Mouse (Mus musculus) liver, embryonic 13.5 days (tissue): ENCODE results near the gene Tmem120b. TPM values are rescaled to one million over a fixed set of nuclear protein-coding genes. Genes with fewer than 3 reads are reported as not detected.
A peak's percentile ranks its signal among the peaks of the same experiment; 100 is the strongest.

Experiments used
- ATAC-seq: fragments of 200-750 bp; cut with Nextera tagmentation; 2 replicates; pipeline ENCODE4 v1.8.0; 2017; ENCODE audit warnings: low read depth, mild to moderate bottlenecking, moderate number of reproducible peaks, moderate library complexity
- DNase-seq: peaks from one replicate; pipeline ENCODE4 v3.0.0; 2022
- H3K27ac ChIP-seq: fragments of 300-500 bp; sonication (generic); 2 replicates; pipeline ENCODE4 v1.5.1; 2015; ENCODE audit warnings: moderate library complexity, mild to moderate bottlenecking, inconsistent platforms
- H3K27me3 ChIP-seq: fragments of 300-500 bp; sonication (generic); 2 replicates; pipeline ENCODE4 v1.6.1; 2015; ENCODE audit warnings: mild to moderate bottlenecking, inconsistent platforms
- H3K36me3 ChIP-seq: fragments of 300-500 bp; sonication (generic); 2 replicates; pipeline ENCODE4 v1.6.1; 2015; ENCODE audit warnings: mild to moderate bottlenecking, inconsistent platforms
- H3K4me1 ChIP-seq: fragments of 300-500 bp; sonication (generic); replicated peaks from 2 replicates; pipeline ENCODE4 v1.6.1; 2015; ENCODE audit warnings: inconsistent platforms
- H3K4me2 ChIP-seq: fragments of 300-500 bp; sonication (generic); 2 replicates; pipeline ENCODE4 v1.6.1; 2015; ENCODE audit warnings: inconsistent platforms, mild to moderate bottlenecking, moderate library complexity
- H3K4me3 ChIP-seq: fragments of 300-500 bp; sonication (generic); replicated peaks from 2 replicates; pipeline ENCODE4 v1.5.1; 2015; ENCODE audit warnings: mild to moderate bottlenecking, inconsistent platforms
- H3K9ac ChIP-seq: fragments of 300-500 bp; sonication (generic); 2 replicates; pipeline ENCODE4 v1.6.1; 2015; ENCODE audit warnings: mild to moderate bottlenecking, inconsistent platforms
- H3K9me3 ChIP-seq: fragments of 300-500 bp; sonication (generic); replicated peaks from 2 replicates; pipeline ENCODE4 v1.6.1; 2016; ENCODE audit warnings: inconsistent platforms
- WGBS: fragments of 180-500 bp; shearing (Covaris S2); methylation state at CpG from one replicate; pipeline ENCODE4 v1.1.7; 2015; ENCODE audit not compliant: insufficient replicate concordance; 5-methylcytosine and 5-hydroxymethylcytosine counted together
- polyA plus RNA-seq: library from polyadenylated mRNA; unstranded; fragments of >200 nt; fragmentation: Nextera tagmentation; extraction: Ambion mirVana; gene quantifications from 2 replicates; pipeline ENCODE4 v1.2.1, GENCODE M21; 2015

Tmem120b gene
- polyA plus RNA-seq, 1 experiment from 2014 or later: 24.2 TPM

DNA sequence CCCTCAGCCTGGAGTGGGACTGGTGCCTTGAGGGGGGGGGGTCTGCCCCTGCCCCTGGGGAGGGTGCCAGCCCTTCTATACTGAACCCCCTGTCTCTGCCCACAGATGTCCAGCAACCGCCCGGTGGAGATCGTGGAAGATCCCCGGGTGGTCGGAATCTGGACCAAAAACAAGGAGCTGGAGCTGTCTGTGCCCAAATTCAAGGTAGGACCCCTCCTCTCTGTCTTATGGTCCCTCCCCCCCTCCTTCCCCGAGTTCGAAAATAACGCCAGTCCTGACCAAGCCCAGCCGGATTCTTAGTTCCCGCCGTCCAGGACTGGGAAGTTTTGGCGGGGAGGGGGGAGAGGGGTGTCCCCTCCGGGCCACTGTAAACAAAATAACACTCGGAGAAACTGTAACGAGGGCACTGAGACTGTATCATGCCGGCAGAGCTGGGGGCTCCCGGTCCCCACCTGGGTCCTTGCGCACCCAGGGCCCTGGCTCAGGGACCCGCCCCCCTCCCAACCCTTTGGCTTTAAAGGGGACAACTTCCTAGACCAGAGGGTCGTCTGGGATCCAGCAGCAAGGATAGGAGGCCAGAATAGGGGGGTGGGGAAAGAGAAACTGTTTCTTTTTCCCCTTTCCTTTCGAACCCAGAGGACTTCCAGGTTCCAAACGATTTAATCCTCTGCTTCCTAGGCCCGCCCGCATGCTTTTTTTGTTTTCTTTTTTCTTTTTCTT lies 75.2 kb downstream of the Tmem120b start:
- Histone ChIP-seq H3K27ac (peak overlapping the region; percentile 99), H3K27me3 (no peaks in the 10 kb centered on the region), H3K4me2 (peak overlapping the region; percentile 100), H3K36me3 (peaks cover 42% of the 10 kb centered on the region), H3K4me3 (peak overlapping the region; percentile 96), H3K4me1 (peaks cover 70% of the 10 kb centered on the region), H3K9me3 (no peaks in the 10 kb centered on the region), H3K9ac (peak overlapping the region; percentile 100)
- DNase-seq: no peak
- 3% methylated on average over 24 of the region's 24 CpGs for WGBS
- ATAC-seq: no peak

GRCm38 (mm10) chr5:123143971-123144745 lies 75.9 kb downstream of the Tmem120b start:
- H3K4me1 ChIP-seq: peaks cover 72% of the 10 kb centered on the region

DNA sequence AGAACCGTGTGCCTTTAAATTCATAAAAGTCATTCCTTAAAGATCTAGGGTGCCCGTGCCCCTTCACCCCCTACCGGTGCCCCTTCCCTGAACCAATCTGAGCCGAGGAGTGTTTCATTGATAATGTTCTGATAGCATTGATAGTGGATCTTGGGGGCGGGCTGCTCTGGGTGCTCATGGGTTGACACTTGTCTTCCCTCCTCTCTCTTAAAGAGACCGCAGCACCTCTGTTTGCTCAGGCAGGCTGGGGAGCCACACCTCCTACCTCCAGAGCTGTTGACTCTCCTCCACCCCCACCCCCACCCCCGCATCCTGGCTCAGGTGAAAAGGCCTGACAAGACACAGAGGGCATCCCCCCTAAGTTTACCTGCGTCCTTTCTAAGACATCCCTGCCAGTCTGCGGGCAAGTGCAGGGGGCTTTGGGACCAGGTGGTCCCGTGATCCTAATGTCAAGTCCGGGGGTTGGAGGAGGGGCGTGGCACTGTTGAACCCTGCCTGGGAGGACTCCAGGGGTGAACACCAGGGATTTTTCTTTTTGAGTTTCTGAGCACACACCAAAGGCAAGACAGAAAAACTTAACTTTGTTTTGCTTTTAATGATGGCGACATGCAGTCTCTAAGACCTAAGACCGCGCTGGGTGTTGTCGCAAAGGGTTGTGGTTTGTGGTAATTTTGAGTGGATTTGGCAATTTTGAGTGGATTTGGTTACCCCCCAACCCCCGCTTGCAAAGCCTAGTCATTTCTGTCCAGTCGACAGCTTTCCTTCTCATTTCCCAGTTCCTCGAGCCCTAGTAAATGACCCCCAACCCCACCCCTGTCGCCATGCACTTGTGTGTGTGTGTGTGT lies 76.8 kb downstream of the Tmem120b start:
- no peaks in the 10 kb centered on the region for H3K27me3 ChIP-seq
- 38% methylated on average over 20 of the region's 20 CpGs for WGBS
- H3K36me3 ChIP-seq: peaks cover 53% of the 10 kb centered on the region
- H3K4me2 ChIP-seq: peak overlapping the region; percentile 100
- ATAC-seq: no peak
- H3K4me3 ChIP-seq: peak overlapping the region; percentile 96
- peak overlapping the region; percentile 99 for H3K27ac ChIP-seq
- no peaks in the 10 kb centered on the region for H3K9me3 ChIP-seq
- DNase-seq: no peak
- H3K9ac ChIP-seq: peak overlapping the region; percentile 100
- peaks cover 72% of the 10 kb centered on the region for H3K4me1 ChIP-seq

More at GRCm38 (mm10) chr5:123143971-123144745, 75.9 kb downstream of the Tmem120b start:
- peak overlapping the region; percentile 100 for H3K4me2 ChIP-seq
- peaks cover 49% of the 10 kb centered on the region for H3K36me3 ChIP-seq
- peak overlapping the region; percentile 100 for H3K9ac ChIP-seq
- no peaks in the 10 kb centered on the region for H3K9me3 ChIP-seq
- 11% methylated on average over 17 of the region's 17 CpGs for WGBS
- no peak for DNase-seq
- no peaks in the 10 kb centered on the region for H3K27me3 ChIP-seq
- peak overlapping the region; percentile 99 for H3K27ac ChIP-seq
- no peak for ATAC-seq
- H3K4me3 ChIP-seq: peak overlapping the region; percentile 96

DNA sequence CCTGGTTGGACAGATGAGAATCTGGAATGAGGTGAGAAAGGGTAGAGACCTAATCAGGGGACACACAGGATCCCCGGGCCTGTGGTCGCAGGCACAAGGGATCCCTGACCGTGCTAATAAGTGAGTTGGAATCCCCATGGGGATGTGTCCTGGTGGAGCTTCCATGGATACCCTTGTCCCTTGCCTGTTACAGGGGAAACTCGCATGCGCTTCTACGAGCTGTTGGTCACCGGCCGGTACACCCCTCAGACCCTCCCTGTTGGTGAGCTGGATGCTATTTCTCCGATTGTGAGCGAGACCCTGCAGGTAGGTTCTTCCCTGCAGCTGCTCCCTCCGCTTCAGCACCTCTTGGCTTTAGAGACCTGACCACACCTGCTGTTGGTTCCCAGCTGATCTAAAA lies 78.1 kb downstream of the Tmem120b start:
- ATAC-seq (no peak), DNase-seq (no peak)
- peaks cover 67% of the 10 kb centered on the region for H3K36me3 ChIP-seq
- H3K27ac ChIP-seq: peak overlapping the region; percentile 62; the same call in 1 of the 2 replicates
- peaks cover 84% of the 10 kb centered on the region for H3K4me1 ChIP-seq
- 0 out of 2 replicates have a peak overlapping the region, but pooled peaks have one; percentile 100 for H3K9ac ChIP-seq
- no peaks in the 10 kb centered on the region for H3K9me3 ChIP-seq
- peak overlapping the region; percentile 100; the same call in 1 of the 2 replicates for H3K4me2 ChIP-seq
- no peak overlapping the region for H3K4me3 ChIP-seq
- 84% methylated on average over 11 of the region's 11 CpGs for WGBS
- no peaks in the 10 kb centered on the region for H3K27me3 ChIP-seq

DNA sequence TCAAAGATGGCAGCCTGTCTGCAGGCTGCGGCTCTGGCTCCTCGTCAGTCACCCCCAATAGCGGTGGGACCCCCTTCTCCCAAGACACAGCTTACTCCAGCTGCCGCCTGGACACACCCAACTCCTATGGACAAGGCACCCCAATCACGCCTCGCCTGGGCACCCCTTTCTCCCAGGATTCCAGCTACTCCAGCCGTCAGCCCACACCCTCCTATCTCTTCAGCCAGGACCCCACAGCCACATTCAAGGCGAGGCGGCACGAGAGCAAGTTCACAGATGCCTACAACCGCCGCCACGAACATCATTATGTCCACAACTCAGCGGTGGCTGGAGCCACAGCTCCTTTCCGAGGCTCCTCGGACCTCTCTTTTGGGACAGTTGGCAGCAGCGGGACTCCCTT lies 79.4 kb downstream of the Tmem120b start:
- no peak for DNase-seq
- no peaks in the 10 kb centered on the region for H3K9me3 ChIP-seq
- H3K36me3 ChIP-seq: peaks cover 79% of the 10 kb centered on the region
- whole genome bisulfite sequencing: 79% methylated on average over 17 of the region's 17 CpGs
- no peak overlapping the region for H3K4me2 ChIP-seq
- H3K4me1 ChIP-seq: peaks cover 95% of the 10 kb centered on the region
- ATAC-seq: no peak
- no peak overlapping the region for H3K4me3 ChIP-seq
- H3K9ac ChIP-seq: no peak overlapping the region; the same call in 1 of the 2 replicates
- H3K27me3 ChIP-seq: no peaks in the 10 kb centered on the region
- 0 out of 2 replicates have a peak overlapping the region, but pooled peaks have one; percentile 62 for H3K27ac ChIP-seq

- Histone ChIP-seq H3K4me3 (peak overlapping the region; percentile 4; the same call in 1 of the 2 replicates), H3K27ac (peak overlapping the region; percentile 75), H3K4me2 (0 out of 2 replicates have a peak overlapping the region, but pooled peaks have one; percentile 77), H3K9ac (0 out of 2 replicates have a peak overlapping the region, but pooled peaks have one; percentile 16), H3K36me3 (peaks cover 85% of the 10 kb centered on the region), H3K4me1 (peaks cover 96% of the 10 kb centered on the region), H3K27me3 (no peaks in the 10 kb centered on the region), H3K9me3 (no peaks in the 10 kb centered on the region)
- 87% methylated on average over 25 of the region's 25 CpGs for WGBS
- ATAC-seq: no peak
- DNase-seq: no peak
These were observed 80.0 kb downstream of the Tmem120b start for GRCm38 (mm10) chr5:123148073-123148722.

DNA sequence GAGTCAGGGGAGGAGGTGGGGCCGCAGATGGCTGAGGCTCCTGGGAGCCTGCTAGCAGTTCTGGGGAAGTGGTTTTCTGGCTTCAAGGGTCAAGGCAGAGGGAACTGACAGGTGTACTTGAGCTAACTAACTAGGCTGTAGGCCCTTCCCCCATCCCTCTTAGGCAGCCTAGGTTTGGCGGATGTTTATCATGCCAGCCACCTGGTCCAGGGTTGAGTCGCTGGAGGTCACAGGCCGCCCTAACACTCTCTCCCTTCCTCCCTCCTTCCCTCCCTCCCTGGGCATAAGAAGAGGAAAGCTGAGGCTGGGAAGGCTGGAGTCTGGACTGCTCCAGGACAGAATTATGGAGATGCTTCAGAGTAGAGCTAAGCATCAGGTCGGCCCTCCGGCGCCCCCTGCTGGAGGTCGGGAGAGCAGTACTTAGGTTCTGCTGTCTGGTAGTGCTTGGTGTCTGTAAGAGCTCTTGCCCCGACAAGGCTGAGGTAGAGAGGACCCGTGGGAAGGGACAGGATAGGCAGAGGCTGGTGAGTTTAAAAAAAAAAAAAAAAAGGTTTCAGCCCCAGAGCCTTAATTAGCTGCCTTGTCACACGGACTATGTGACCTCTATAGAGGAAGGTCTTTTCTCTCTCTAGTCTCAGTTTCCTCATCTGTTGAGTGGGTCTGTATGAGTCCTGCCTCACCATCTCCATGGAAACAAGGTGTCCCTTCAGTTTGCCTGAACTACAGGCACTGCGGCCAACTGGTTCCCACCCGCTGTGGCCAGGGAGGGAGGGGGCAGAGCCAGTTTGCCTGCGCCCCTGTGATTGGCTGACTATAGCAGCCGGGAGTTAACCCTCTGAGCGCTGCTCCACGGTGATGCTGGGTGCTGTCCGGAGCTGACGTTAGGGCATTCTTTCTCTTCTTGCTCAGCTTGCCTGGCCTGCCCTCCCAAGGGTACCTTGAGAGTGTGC lies 81.5 kb downstream of the Tmem120b start:
- Histone ChIP-seq H3K4me3 (peak overlapping the region; percentile 59), H3K9me3 (no peaks in the 10 kb centered on the region), H3K4me2 (peak overlapping the region; percentile 77), H3K27ac (peak overlapping the region; percentile 75), H3K9ac (peak overlapping the region; percentile 71), H3K36me3 (peaks cover 96% of the 10 kb centered on the region), H3K4me1 (peaks cover 81% of the 10 kb centered on the region), H3K27me3 (no peaks in the 10 kb centered on the region)
- WGBS: 5% methylated on average over 19 of the region's 19 CpGs
- ATAC-seq (peak; percentile 86), DNase-seq (peak; percentile 83)

- 25% methylated on average over 7 of the region's 7 CpGs for WGBS
- peaks cover 72% of the 10 kb centered on the region for H3K4me1 ChIP-seq
- ATAC-seq (no peak), DNase-seq (no peak)
- H3K4me2 ChIP-seq: peak overlapping the region; percentile 77
- peaks cover 94% of the 10 kb centered on the region for H3K36me3 ChIP-seq
- H3K9me3 ChIP-seq: no peaks in the 10 kb centered on the region
- no peaks in the 10 kb centered on the region for H3K27me3 ChIP-seq
- peak overlapping the region; percentile 71 for H3K9ac ChIP-seq
- H3K4me3 ChIP-seq: peak overlapping the region; percentile 59
- H3K27ac ChIP-seq: peak overlapping the region; percentile 75
These were observed 82.4 kb downstream of the Tmem120b start for GRCm38 (mm10) chr5:123150641-123151040.

DNA sequence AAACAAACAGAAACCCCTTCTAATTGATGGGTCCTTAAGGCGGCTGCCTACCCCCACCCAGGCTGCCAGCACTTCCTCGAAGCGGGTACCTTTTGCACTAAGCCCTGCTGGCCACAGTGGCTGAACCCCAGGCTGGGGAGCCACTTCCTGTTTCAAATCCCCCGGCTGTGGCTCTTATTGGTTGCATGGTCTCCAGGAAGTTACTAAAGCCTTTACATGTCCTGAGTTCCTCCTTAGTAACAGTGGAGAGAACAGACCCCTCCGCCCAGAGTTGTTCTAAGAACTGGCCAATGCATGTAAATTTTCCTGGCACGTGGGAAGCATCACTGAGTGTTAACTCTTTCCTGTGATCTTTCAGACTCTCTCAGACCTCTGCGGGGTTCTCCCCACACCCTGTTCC lies 82.9 kb downstream of the Tmem120b start:
- Histone ChIP-seq H3K9me3 (no peaks in the 10 kb centered on the region), H3K9ac (peak overlapping the region; percentile 71), H3K27ac (peak overlapping the region; percentile 75), H3K36me3 (peaks cover 92% of the 10 kb centered on the region), H3K27me3 (no peaks in the 10 kb centered on the region), H3K4me2 (peak overlapping the region; percentile 77), H3K4me3 (peak overlapping the region; percentile 59), H3K4me1 (peaks cover 68% of the 10 kb centered on the region)
- DNase-seq (no peak), ATAC-seq (no peak)
- WGBS: 36% methylated on average over 7 of the region's 7 CpGs
